ENCODE assay signal across 27 mouse cellular contexts in the genomic region with DNA sequence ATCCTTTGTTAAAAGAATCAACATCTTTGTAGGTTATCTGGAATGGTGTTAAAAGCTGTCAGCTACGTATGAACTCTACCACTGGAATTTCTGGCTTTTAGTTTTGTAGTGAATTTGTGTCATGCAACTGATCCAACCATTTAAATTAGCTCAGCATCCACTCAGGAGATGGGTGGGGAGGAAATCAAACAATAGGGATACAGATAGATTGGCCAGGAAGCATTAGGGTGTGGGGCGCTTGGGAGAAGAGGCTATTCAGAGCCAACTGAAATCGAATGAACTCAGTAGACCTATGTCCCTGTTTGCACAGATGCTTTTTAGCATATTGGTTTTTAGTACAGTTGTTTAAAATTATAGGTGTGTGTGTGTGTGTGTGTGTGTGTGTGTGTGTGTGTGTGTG. TPM values are rescaled to one million over a fixed set of nuclear protein-coding genes. Genes with fewer than 3 reads are reported as not detected.
A peak's percentile ranks its signal among the peaks of the same experiment; 100 is the strongest.
DNase-seq lines count a peak whose midpoint lies in the region; ATAC-seq and TF ChIP-seq lines count a peak whose summit lies in the region.
"Had no signal": no experiment of that assay in that cellular context is flagged by ENCODE, and none has a peak within 500 bp of the region (broad histone marks: within the 10 kb centered on the region; RNA-seq: fewer than 3 reads in every experiment).

No protein-coding gene starts in this region.

- no peak overlapping the region for H3K27ac ChIP-seq in heart, embryonic 10.5 days
- H3K27ac ChIP-seq in heart, postnatal 0 days (ENCODE audit: low read depth): no peak overlapping the region
- H3K27ac ChIP-seq in kidney, postnatal 0 days: no peak overlapping the region
- H3K27ac ChIP-seq in kidney, embryonic 16.5 days (ENCODE audit: low read length): no peak overlapping the region
- peak overlapping the region; percentile 55; the same call in 1 of the 2 replicates for H3K27ac ChIP-seq in brown adipose tissue, adult 24 weeks (replicated peaks; ENCODE audit: low read depth, low read length)
- H3K27ac ChIP-seq in midbrain, embryonic 10.5 days (replicated peaks): no peak overlapping the region
- H3K27ac ChIP-seq: embryonic facial prominence, embryonic 12.5 days; hindbrain, embryonic 14.5 days; limb, embryonic 13.5 days; midbrain, embryonic 13.5 days; neural tube, embryonic 13.5 days had no signal

- no peaks in the 10 kb centered on the region for H3K27me3 ChIP-seq in heart, embryonic 10.5 days (ENCODE audit: insufficient read depth, poor library complexity, severe bottlenecking)
- no peaks in the 10 kb centered on the region for H3K27me3 ChIP-seq in heart, postnatal 0 days (ENCODE audit: control insufficient read depth, insufficient read depth, low read length)
- H3K27me3 ChIP-seq in kidney, postnatal 0 days (ENCODE audit: insufficient read depth, low read length): no peaks in the 10 kb centered on the region
- no peaks in the 10 kb centered on the region for H3K27me3 ChIP-seq in kidney, embryonic 16.5 days (ENCODE audit: insufficient read depth, low read length)
- H3K27me3 ChIP-seq in midbrain, embryonic 10.5 days (ENCODE audit: low read depth, poor library complexity, severe bottlenecking): no peaks in the 10 kb centered on the region
- H3K27me3 ChIP-seq: embryonic facial prominence, embryonic 12.5 days; limb, embryonic 13.5 days; megakaryocyte, embryonic 14.5 days; midbrain, embryonic 13.5 days; neural tube, embryonic 13.5 days; Patski had no signal

- no peak for TF ChIP-seq EP300 in heart, postnatal 0 days (IDR thresholded peaks at IDR 0.05; ENCODE audit: low read depth)

- WGBS in heart, embryonic 10.5 days: 70% methylated on average over 3 of the region's 3 CpGs
- WGBS in heart, postnatal 0 days: 57% methylated on average over 3 of the region's 3 CpGs
- 83% methylated on average over 3 of the region's 3 CpGs for WGBS in kidney, postnatal 0 days
- 75% methylated on average over 3 of the region's 3 CpGs for WGBS in kidney, embryonic 16.5 days
- 94% methylated on average over 3 of the region's 3 CpGs for WGBS in midbrain, embryonic 10.5 days

- no peaks in the 10 kb centered on the region for H3K4me1 ChIP-seq in heart, embryonic 10.5 days
- H3K4me1 ChIP-seq in heart, postnatal 0 days (ENCODE audit: control insufficient read depth, insufficient read depth): no peaks in the 10 kb centered on the region
- no peaks in the 10 kb centered on the region for H3K4me1 ChIP-seq in kidney, postnatal 0 days (replicated peaks; ENCODE audit: insufficient read depth, low read length)
- no peaks in the 10 kb centered on the region for H3K4me1 ChIP-seq in kidney, embryonic 16.5 days (ENCODE audit: insufficient read depth, low read length)
- H3K4me1 ChIP-seq in brown adipose tissue, adult 24 weeks (ENCODE audit: control insufficient read depth, insufficient read depth, insufficient read length, low read length): peaks cover 8% of the 10 kb centered on the region
- no peaks in the 10 kb centered on the region for H3K4me1 ChIP-seq in midbrain, embryonic 10.5 days
- H3K4me1 ChIP-seq: embryonic facial prominence, embryonic 12.5 days; limb, embryonic 13.5 days; megakaryocyte, embryonic 14.5 days; midbrain, embryonic 13.5 days; neural tube, embryonic 13.5 days had no signal

- H3K9ac ChIP-seq in heart, postnatal 0 days (replicated peaks; ENCODE audit: low read depth, low read length): no peak overlapping the region
- H3K9ac ChIP-seq in kidney, postnatal 0 days (ENCODE audit: low read depth, low read length): no peak overlapping the region
- no peak overlapping the region for H3K9ac ChIP-seq in kidney, embryonic 16.5 days (replicated peaks; ENCODE audit: low read length)
- H3K9ac ChIP-seq: embryonic facial prominence, embryonic 12.5 days; hindbrain, embryonic 14.5 days; limb, embryonic 13.5 days; midbrain, embryonic 13.5 days; neural tube, embryonic 13.5 days had no signal

- H3K4me2 ChIP-seq in heart, postnatal 0 days (ENCODE audit: low read depth, low read length): no peak overlapping the region
- no peak overlapping the region for H3K4me2 ChIP-seq in kidney, postnatal 0 days (ENCODE audit: low read length)
- no peak overlapping the region for H3K4me2 ChIP-seq in kidney, embryonic 16.5 days (replicated peaks; ENCODE audit: low read depth, low read length)
- H3K4me2 ChIP-seq: embryonic facial prominence, embryonic 12.5 days; hindbrain, embryonic 14.5 days; limb, embryonic 13.5 days; liver, embryonic 11.5 days; midbrain, embryonic 13.5 days; neural tube, embryonic 13.5 days had no signal

- no peak for TF ChIP-seq CTCF in heart, postnatal 0 days (IDR thresholded peaks at IDR 0.05; ENCODE audit: low read depth)
- TF ChIP-seq CTCF in kidney, postnatal 0 days (IDR thresholded peaks at IDR 0.05; ENCODE audit: low read depth): no peak

- ATAC-seq in heart, postnatal 0 days (ENCODE audit: insufficient read depth, low read depth): peak; percentile 55; the same call in 1 of the 2 replicates
- no peak for ATAC-seq in kidney, postnatal 0 days (replicated peaks; ENCODE audit: low FRiP score, low read depth)
- ATAC-seq in kidney, embryonic 16.5 days (ENCODE audit: low FRiP score, low TSS enrichment): no peak
- ATAC-seq: forebrain, embryonic 14.5 days; intestine, postnatal 0 days; midbrain, embryonic 13.5 days; Patski had no signal

- no peaks in the 10 kb centered on the region for H3K36me3 ChIP-seq in heart, embryonic 10.5 days
- peaks cover 4% of the 10 kb centered on the region for H3K36me3 ChIP-seq in heart, postnatal 0 days (replicated peaks; ENCODE audit: control insufficient read depth, insufficient read depth, low read length)
- H3K36me3 ChIP-seq in kidney, postnatal 0 days (ENCODE audit: insufficient read depth, low read length): no peaks in the 10 kb centered on the region
- H3K36me3 ChIP-seq in kidney, embryonic 16.5 days (ENCODE audit: insufficient read depth, low read length): no peaks in the 10 kb centered on the region
- no peaks in the 10 kb centered on the region for H3K36me3 ChIP-seq in midbrain, embryonic 10.5 days
- H3K36me3 ChIP-seq: embryonic facial prominence, embryonic 12.5 days; G1E; midbrain, embryonic 13.5 days; neural tube, embryonic 13.5 days had no signal

- H3K4me3 ChIP-seq in heart, embryonic 10.5 days: no peak overlapping the region
- no peak overlapping the region for H3K4me3 ChIP-seq in heart, postnatal 0 days (ENCODE audit: low read depth, low read length)
- H3K4me3 ChIP-seq in kidney, postnatal 0 days (replicated peaks; ENCODE audit: low read depth, low read length): no peak overlapping the region
- no peak overlapping the region for H3K4me3 ChIP-seq in kidney, embryonic 16.5 days (ENCODE audit: low read length)
- no peak overlapping the region for H3K4me3 ChIP-seq in brown adipose tissue, adult 24 weeks (ENCODE audit: insufficient read depth, low read depth, low read length)
- H3K4me3 ChIP-seq in midbrain, embryonic 10.5 days: no peak overlapping the region
- H3K4me3 ChIP-seq: embryonic facial prominence, embryonic 12.5 days; limb, embryonic 13.5 days; megakaryocyte, embryonic 14.5 days; midbrain, embryonic 13.5 days; neural tube, embryonic 13.5 days had no signal

- no peaks in the 10 kb centered on the region for H3K9me3 ChIP-seq in heart, embryonic 10.5 days
- no peaks in the 10 kb centered on the region for H3K9me3 ChIP-seq in heart, postnatal 0 days (replicated peaks; ENCODE audit: control insufficient read depth, low read length)
- H3K9me3 ChIP-seq in kidney, postnatal 0 days (replicated peaks; ENCODE audit: low read length): no peaks in the 10 kb centered on the region
- H3K9me3 ChIP-seq in kidney, embryonic 16.5 days (ENCODE audit: low read length): no peaks in the 10 kb centered on the region
- H3K9me3 ChIP-seq in midbrain, embryonic 10.5 days (replicated peaks): no peaks in the 10 kb centered on the region
- H3K9me3 ChIP-seq: embryonic facial prominence, embryonic 12.5 days; G1E; limb, embryonic 13.5 days; megakaryocyte, embryonic 14.5 days; midbrain, embryonic 13.5 days; neural tube, embryonic 13.5 days had no signal

- peak; percentile 97 for DNase-seq in heart, adult 11 months
- no peak for DNase-seq in heart, embryonic 10.5 days (ENCODE audit: low spot score)
- peak; percentile 24 for DNase-seq in heart, postnatal 0 days (ENCODE audit: low spot score)
- no peak for DNase-seq in heart, postnatal 4 days
- peak; percentile 28 for DNase-seq in kidney, postnatal 0 days (ENCODE audit: low spot score)
- no peak for DNase-seq in midbrain, embryonic 10.5 days (ENCODE audit: low spot score)
- DNase-seq: adrenal gland, postnatal 10 days; cerebellum, adult 11-12 months; cerebellum, adult 9-11 months; embryo, embryonic 11 days; gastrocnemius, postnatal 36 days; right cerebral cortex, postnatal 4 days; thymus, adult 2 months; thymus, postnatal 36 days had no signal

RNA-seq across cellular contexts. Expression of a gene that starts 56.6 kb away (rescaled TPM):
- polyA plus RNA-seq in heart, embryonic 10.5 days (2016; fragmentation: Nextera tagmentation; extraction: Ambion mirVana): 4.9 and 6.3 TPM in 2 replicates
- 11.1 and 16.9 TPM in 2 replicates for total RNA-seq in heart, postnatal 0 days (2014; rRNA removed; ENCODE audit: low replicate concordance)
- 2.4 and 2.6 TPM in 2 replicates for polyA plus RNA-seq in heart, postnatal 0 days (2015; fragmentation: Nextera tagmentation; extraction: Ambion mirVana)
- 10 to 100 TPM; 25.5 to 26.0 TPM for total RNA-seq in heart, postnatal 4 days (2021)
- 4.4 and 4.6 TPM in 2 replicates for polyA plus RNA-seq in kidney, postnatal 0 days (2015; fragmentation: Nextera tagmentation; extraction: Ambion mirVana)
- 5.3 and 5.7 TPM in 2 replicates for polyA plus RNA-seq in kidney, embryonic 16.5 days (2015; fragmentation: Nextera tagmentation; extraction: Ambion mirVana)
- 29.4 and 29.9 TPM in 2 replicates for polyA plus RNA-seq in brown adipose tissue, adult 24 weeks (2012; ENCODE audit: insufficient read depth, insufficient read length, missing spikeins)
- 4.0 and 4.4 TPM in 2 replicates for polyA plus RNA-seq in midbrain, embryonic 10.5 days (2016; fragmentation: Nextera tagmentation; extraction: Ambion mirVana)
- polyA plus RNA-seq: G1E had no signal

Comparison
In these comparisons a context has a peak if more than half of its experiments do, and no peak if none do; other contexts are left out.
1. DNase-seq: peak in heart, adult 11 months (single experiment), heart, postnatal 0 days (single experiment) and kidney, postnatal 0 days (single experiment); none in heart, embryonic 10.5 days (single experiment), heart, postnatal 4 days (single experiment) and midbrain, embryonic 10.5 days (single experiment).